Mouse (Mus musculus) skeletal muscle tissue, postnatal 0 days (tissue): Measurements from ENCODE around the gene Gzmn. TPM values are rescaled to one million over a fixed set of nuclear protein-coding genes. Genes with fewer than 3 reads are reported as not detected.

Experiments used
- polyA plus RNA-seq: library from polyadenylated mRNA; unstranded; fragments of >200 nt; fragmentation: Nextera tagmentation; extraction: Ambion mirVana; gene quantifications from 2 replicates; pipeline ENCODE4 v1.2.1, GENCODE M21; 2015

Gene Gzmn
- polyA plus RNA-seq: 0.13 TPM in 1 of 2 replicates, not detected in the other

GRCm38 (mm10) chr14:56174499-56174898 is at the start of gene Gzmn:
Gene Gzmn, minus strand, starts transcription at chr14:56174599.

GRCm38 (mm10) chr14:56211317-56211716 is 36.9 kb upstream of the Gzmn start, which contains the start of gene Gzmf:
Gene Gzmf, minus strand, starts transcription at chr14:56211417.

GRCm38 (mm10) chr14:56159479-56159878 is 14.9 kb downstream of the Gzmn start, which contains the start of gene Gzmg:
Gene Gzmg, minus strand, starts transcription at chr14:56159579.

GRCm38 (mm10) chr14:56132508-56132907 is 41.9 kb downstream of the Gzmn start, which contains the start of gene Gzmd:
Gene Gzmd, minus strand, starts transcription at chr14:56132608.

GRCm38 (mm10) chr14:56120525-56120924 is 53.9 kb downstream of the Gzmn start, which contains the start of gene Gzme:
Gene Gzme, minus strand, starts transcription at chr14:56120625.

Other genes with a start within 250 kb of the Gzmn start
- 390 and 665 TPM in 2 replicates for gene Cma1, start 229.9 kb downstream of the Gzmn start, polyA plus RNA-seq
- gene Cma2, start 223.6 kb downstream of the Gzmn start, polyA plus RNA-seq: 0.28 and 0.91 TPM in 2 replicates
- gene Mcpt1, start 156.6 kb downstream of the Gzmn start, polyA plus RNA-seq: not detected in 2 replicates
- not detected in 2 replicates for gene Mcpt9, start 144.1 kb downstream of the Gzmn start, polyA plus RNA-seq
- gene Mcpt2, start 132.6 kb downstream of the Gzmn start, polyA plus RNA-seq: 0.18 TPM in 1 of 2 replicates, not detected in the other
- 75.8 and 157 TPM in 2 replicates for gene Mcpt4, start 112.3 kb downstream of the Gzmn start, polyA plus RNA-seq
- 0.29 and 0.35 TPM in 2 replicates for gene Mcpt8, start 89.3 kb downstream of the Gzmn start, polyA plus RNA-seq
- 1.3 and 3.2 TPM in 2 replicates for gene Ctsg, start 72.0 kb downstream of the Gzmn start, polyA plus RNA-seq
- not detected in 2 replicates for gene Gzme, start 54.0 kb downstream of the Gzmn start, polyA plus RNA-seq
- not detected in 2 replicates for gene Gzmd, start 42.0 kb downstream of the Gzmn start, polyA plus RNA-seq
- gene Gzmg, start 15.0 kb downstream of the Gzmn start, polyA plus RNA-seq: not detected in 2 replicates
- not detected in 2 replicates for gene Gzmf, start 36.8 kb upstream of the Gzmn start, polyA plus RNA-seq
- not detected in 2 replicates for gene Gzmc, start 60.1 kb upstream of the Gzmn start, polyA plus RNA-seq
- not detected in 2 replicates for gene Gzmb, start 87.7 kb upstream of the Gzmn start, polyA plus RNA-seq
- not detected in 2 replicates for gene Atp12a, start 190.5 kb upstream of the Gzmn start, polyA plus RNA-seq
- gene Rnf17, start 228.0 kb upstream of the Gzmn start, polyA plus RNA-seq: 0.54 and 0.72 TPM in 2 replicates